Mouse (Mus musculus): ENCODE results near the gene Gm5447. TPM values are rescaled to one million over a fixed set of nuclear protein-coding genes. Genes with fewer than 3 reads are reported as not detected.

Gene Gm5447
- polyA plus RNA-seq, 1 experiment from 2014 or later = not detected

DNA sequence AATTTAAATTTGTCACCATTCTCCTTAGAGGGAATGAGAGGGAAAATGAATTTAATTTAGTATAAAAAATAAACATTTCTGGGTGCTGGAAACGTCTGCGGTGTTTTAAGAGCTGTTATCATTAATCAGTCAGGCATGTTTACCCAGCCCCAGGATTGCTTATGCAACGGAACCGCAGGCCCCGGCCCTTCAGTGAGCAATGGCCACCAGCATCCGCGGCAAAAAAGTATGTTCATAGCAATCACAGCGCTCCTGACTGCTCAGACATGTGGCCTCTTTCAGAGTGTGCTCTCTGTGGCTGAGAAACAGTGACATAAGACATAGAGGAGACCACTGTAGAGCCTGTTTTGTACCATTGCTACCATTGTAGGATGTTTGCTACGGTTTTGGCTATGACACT, 16.2 kb downstream of the Gm5447 start:
- no peaks in the 10 kb centered on the region; the same call in 1 of the 2 replicates for H3K27me3 ChIP-seq (ENCODE audit: control insufficient read depth, insufficient read depth, low read length)
- WGBS = 82% methylated on average over 9 of the region's 9 CpGs

GRCm38 (mm10) chr13:30993819-30994218, 19.8 kb downstream of the Gm5447 start:
- Histone ChIP-seq H3K9ac (ENCODE audit: low read depth, low read length) (no peak overlapping the region), H3K9me3 (ENCODE audit: control insufficient read depth, low read length) (no peaks in the 10 kb centered on the region), H3K4me3 (ENCODE audit: low read depth, low read length) (no peak overlapping the region), H3K4me2 (replicated peaks; ENCODE audit: low read depth, low read length) (no peak overlapping the region), H3K27me3 (ENCODE audit: control insufficient read depth, insufficient read depth, low read length) (no peaks in the 10 kb centered on the region), H3K27ac (ENCODE audit: low read depth, low read length) (no peak overlapping the region), H3K36me3 (ENCODE audit: control insufficient read depth, insufficient read depth, low read length) (no peaks in the 10 kb centered on the region), H3K4me1 (replicated peaks; ENCODE audit: control insufficient read depth, insufficient read depth, low read length) (no peaks in the 10 kb centered on the region)
- 35% methylated on average over 3 of the region's 3 CpGs for WGBS
- ATAC-seq (ENCODE audit: low FRiP score) = no peak
- peak; percentile 79 for DNase-seq (ENCODE audit: low spot score)

More for the DNA sequence above, 16.2 kb downstream of the Gm5447 start:
- Histone ChIP-seq H3K36me3 (ENCODE audit: control insufficient read depth, insufficient read depth, low read length) (no peaks in the 10 kb centered on the region), H3K4me3 (ENCODE audit: low read depth, low read length) (no peak overlapping the region), H3K4me1 (replicated peaks; ENCODE audit: control insufficient read depth, insufficient read depth, low read length) (no peaks in the 10 kb centered on the region), H3K4me2 (replicated peaks; ENCODE audit: low read depth, low read length) (no peak overlapping the region), H3K9ac (ENCODE audit: low read depth, low read length) (no peak overlapping the region), H3K9me3 (ENCODE audit: control insufficient read depth, low read length) (no peaks in the 10 kb centered on the region), H3K27ac (ENCODE audit: low read depth, low read length) (no peak overlapping the region)
- DNase-seq (ENCODE audit: low spot score) (no peak), ATAC-seq (ENCODE audit: low FRiP score) (no peak)

DNA sequence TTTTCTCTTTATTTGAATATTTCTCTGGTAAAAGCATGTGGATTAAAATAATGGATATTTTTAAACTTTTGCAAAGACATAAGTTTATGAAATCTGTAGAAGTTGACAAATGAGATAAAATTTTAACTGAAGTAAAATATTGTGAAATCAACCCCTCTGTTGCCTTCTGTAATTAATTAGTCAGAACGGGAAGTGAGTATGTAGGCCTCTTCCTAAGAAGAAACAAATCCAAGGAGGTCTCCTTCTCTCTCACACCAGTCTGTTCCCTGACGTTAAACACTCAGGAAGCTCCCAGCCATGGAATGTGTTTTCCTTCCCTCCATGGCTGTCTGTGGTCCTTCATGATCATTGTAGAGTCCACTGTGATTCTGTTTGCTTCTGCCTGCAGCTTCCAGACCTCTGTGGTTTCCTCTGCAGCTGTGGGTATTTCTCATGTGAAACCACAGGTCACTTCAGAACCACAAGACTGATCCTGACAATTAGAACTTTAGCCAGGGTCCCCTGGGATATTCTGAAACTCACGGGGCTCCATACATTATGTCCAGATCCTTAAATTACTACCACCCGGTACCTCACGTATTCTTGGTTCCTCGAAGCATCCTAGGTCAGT, 20.4 kb downstream of the Gm5447 start:
- Histone ChIP-seq H3K27me3 (ENCODE audit: control insufficient read depth, insufficient read depth, low read length) (no peaks in the 10 kb centered on the region), H3K9me3 (ENCODE audit: control insufficient read depth, low read length) (no peaks in the 10 kb centered on the region), H3K4me3 (ENCODE audit: low read depth, low read length) (no peak overlapping the region), H3K27ac (ENCODE audit: low read depth, low read length) (no peak overlapping the region), H3K4me2 (replicated peaks; ENCODE audit: low read depth, low read length) (no peak overlapping the region), H3K9ac (ENCODE audit: low read depth, low read length) (no peak overlapping the region), H3K36me3 (ENCODE audit: control insufficient read depth, insufficient read depth, low read length) (no peaks in the 10 kb centered on the region), H3K4me1 (replicated peaks; ENCODE audit: control insufficient read depth, insufficient read depth, low read length) (no peaks in the 10 kb centered on the region)
- DNase-seq (ENCODE audit: low spot score) (no peak), ATAC-seq (ENCODE audit: low FRiP score) (no peak)
- 74% methylated on average over 6 of the region's 6 CpGs for WGBS

GRCm38 (mm10) chr13:30997526-30998253, 23.7 kb downstream of the Gm5447 start:
- Histone ChIP-seq H3K4me3 (ENCODE audit: low read depth, low read length) (no peak overlapping the region), H3K4me1 (replicated peaks; ENCODE audit: control insufficient read depth, insufficient read depth, low read length) (no peaks in the 10 kb centered on the region), H3K36me3 (ENCODE audit: control insufficient read depth, insufficient read depth, low read length) (no peaks in the 10 kb centered on the region), H3K9me3 (ENCODE audit: control insufficient read depth, low read length) (no peaks in the 10 kb centered on the region), H3K27ac (ENCODE audit: low read depth, low read length) (no peak overlapping the region), H3K4me2 (replicated peaks; ENCODE audit: low read depth, low read length) (no peak overlapping the region), H3K27me3 (ENCODE audit: control insufficient read depth, insufficient read depth, low read length) (no peaks in the 10 kb centered on the region), H3K9ac (ENCODE audit: low read depth, low read length) (no peak overlapping the region)
- WGBS = 86% methylated on average over 8 of the region's 8 CpGs
- no peak for ATAC-seq (ENCODE audit: low FRiP score)
- no peak for DNase-seq (ENCODE audit: low spot score)

DNA sequence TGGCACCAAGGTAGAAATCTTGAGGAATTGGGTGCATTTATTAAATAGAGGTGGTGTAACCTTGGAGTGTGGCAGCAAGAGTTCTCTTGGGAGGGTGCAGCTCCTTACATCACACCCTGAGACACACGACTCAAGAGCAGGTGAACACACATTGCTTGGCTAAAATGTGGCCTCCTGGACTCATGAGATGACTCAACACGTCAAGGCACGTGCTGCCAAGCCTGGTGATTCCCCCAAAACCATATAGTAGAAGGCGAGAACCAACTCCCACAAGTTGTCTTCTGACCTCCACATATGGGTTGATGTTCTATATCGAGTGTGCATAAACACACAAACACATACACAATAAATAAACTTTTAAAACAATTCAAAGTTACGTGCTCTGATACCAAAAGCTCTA, 25.8 kb downstream of the Gm5447 start:
- DNase-seq (ENCODE audit: low spot score) = no peak
- no peaks in the 10 kb centered on the region for H3K4me1 ChIP-seq (replicated peaks; ENCODE audit: control insufficient read depth, insufficient read depth, low read length)

GRCm38 (mm10) chr13:31004458-31004857, 30.5 kb downstream of the Gm5447 start:
- 60% methylated on average over 12 of the region's 12 CpGs for WGBS
- H3K27ac ChIP-seq (ENCODE audit: low read depth, low read length) = no peak overlapping the region
- no peaks in the 10 kb centered on the region for H3K27me3 ChIP-seq (ENCODE audit: control insufficient read depth, insufficient read depth, low read length)
- no peaks in the 10 kb centered on the region for H3K4me1 ChIP-seq (replicated peaks; ENCODE audit: control insufficient read depth, insufficient read depth, low read length)
- no peak overlapping the region for H3K9ac ChIP-seq (ENCODE audit: low read depth, low read length)
- H3K9me3 ChIP-seq (ENCODE audit: control insufficient read depth, low read length) = no peaks in the 10 kb centered on the region
- H3K4me2 ChIP-seq (replicated peaks; ENCODE audit: low read depth, low read length) = no peak overlapping the region
- ATAC-seq (ENCODE audit: low FRiP score) (no peak), DNase-seq (ENCODE audit: low spot score) (no peak)
- H3K4me3 ChIP-seq (ENCODE audit: low read depth, low read length) = no peak overlapping the region
- H3K36me3 ChIP-seq (ENCODE audit: control insufficient read depth, insufficient read depth, low read length) = no peaks in the 10 kb centered on the region

More for the DNA sequence above, 25.8 kb downstream of the Gm5447 start:
- no peak overlapping the region for H3K4me3 ChIP-seq (ENCODE audit: low read depth, low read length)
- no peak overlapping the region for H3K9ac ChIP-seq (ENCODE audit: low read depth, low read length)
- WGBS = 89% methylated on average over 6 of the region's 6 CpGs
- H3K9me3 ChIP-seq (ENCODE audit: control insufficient read depth, low read length) = no peaks in the 10 kb centered on the region
- no peak for ATAC-seq (ENCODE audit: low FRiP score)
- no peaks in the 10 kb centered on the region for H3K27me3 ChIP-seq (ENCODE audit: control insufficient read depth, insufficient read depth, low read length)
- H3K4me2 ChIP-seq (replicated peaks; ENCODE audit: low read depth, low read length) = no peak overlapping the region
- H3K36me3 ChIP-seq (ENCODE audit: control insufficient read depth, insufficient read depth, low read length) = no peaks in the 10 kb centered on the region
- no peak overlapping the region for H3K27ac ChIP-seq (ENCODE audit: low read depth, low read length)

DNA sequence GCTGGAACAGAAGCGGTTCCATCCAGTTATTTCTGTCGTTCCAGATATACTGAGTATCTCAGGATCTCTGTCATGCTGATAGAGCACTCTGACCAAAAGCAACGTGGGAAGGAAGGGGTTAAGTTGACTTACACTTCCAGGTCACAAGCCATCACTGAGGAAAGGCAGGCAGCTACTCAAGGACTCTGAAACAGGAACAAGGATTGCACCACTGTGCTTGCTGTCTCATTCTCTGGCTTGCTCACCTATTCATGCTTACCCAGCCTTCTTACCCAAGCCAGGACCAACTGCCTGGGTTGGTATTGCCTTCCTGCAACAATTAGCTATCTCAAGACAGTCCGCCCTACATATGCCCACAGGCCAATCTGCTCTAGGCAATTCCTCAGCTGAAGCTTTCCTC, 31.0 kb downstream of the Gm5447 start:
- H3K27ac ChIP-seq (ENCODE audit: low read depth, low read length) = no peak overlapping the region
- ATAC-seq (ENCODE audit: low FRiP score) = no peak
- WGBS = 68% methylated on average over 4 of the region's 4 CpGs

GRCm38 (mm10) chr13:31017545-31017944, 43.5 kb downstream of the Gm5447 start:
- no peak overlapping the region for H3K4me3 ChIP-seq (ENCODE audit: low read depth, low read length)
- no peaks in the 10 kb centered on the region for H3K9me3 ChIP-seq (ENCODE audit: control insufficient read depth, low read length)
- H3K36me3 ChIP-seq (ENCODE audit: control insufficient read depth, insufficient read depth, low read length) = no peaks in the 10 kb centered on the region
- no peak overlapping the region for H3K27ac ChIP-seq (ENCODE audit: low read depth, low read length)
- no peaks in the 10 kb centered on the region for H3K4me1 ChIP-seq (replicated peaks; ENCODE audit: control insufficient read depth, insufficient read depth, low read length)
- ATAC-seq (ENCODE audit: low FRiP score) = no peak
- 91% methylated on average over 3 of the region's 3 CpGs for WGBS
- no peak overlapping the region for H3K4me2 ChIP-seq (replicated peaks; ENCODE audit: low read depth, low read length)
- H3K9ac ChIP-seq (ENCODE audit: low read depth, low read length) = no peak overlapping the region
- no peaks in the 10 kb centered on the region for H3K27me3 ChIP-seq (ENCODE audit: control insufficient read depth, insufficient read depth, low read length)
- no peak for DNase-seq (ENCODE audit: low spot score)

More for the DNA sequence above, 31.0 kb downstream of the Gm5447 start:
- Histone ChIP-seq H3K27me3 (ENCODE audit: control insufficient read depth, insufficient read depth, low read length) (no peaks in the 10 kb centered on the region), H3K4me1 (replicated peaks; ENCODE audit: control insufficient read depth, insufficient read depth, low read length) (no peaks in the 10 kb centered on the region), H3K9ac (ENCODE audit: low read depth, low read length) (no peak overlapping the region), H3K4me2 (replicated peaks; ENCODE audit: low read depth, low read length) (no peak overlapping the region), H3K36me3 (ENCODE audit: control insufficient read depth, insufficient read depth, low read length) (no peaks in the 10 kb centered on the region), H3K4me3 (ENCODE audit: low read depth, low read length) (no peak overlapping the region), H3K9me3 (ENCODE audit: control insufficient read depth, low read length) (no peaks in the 10 kb centered on the region)
- no peak for DNase-seq (ENCODE audit: low spot score)

DNA sequence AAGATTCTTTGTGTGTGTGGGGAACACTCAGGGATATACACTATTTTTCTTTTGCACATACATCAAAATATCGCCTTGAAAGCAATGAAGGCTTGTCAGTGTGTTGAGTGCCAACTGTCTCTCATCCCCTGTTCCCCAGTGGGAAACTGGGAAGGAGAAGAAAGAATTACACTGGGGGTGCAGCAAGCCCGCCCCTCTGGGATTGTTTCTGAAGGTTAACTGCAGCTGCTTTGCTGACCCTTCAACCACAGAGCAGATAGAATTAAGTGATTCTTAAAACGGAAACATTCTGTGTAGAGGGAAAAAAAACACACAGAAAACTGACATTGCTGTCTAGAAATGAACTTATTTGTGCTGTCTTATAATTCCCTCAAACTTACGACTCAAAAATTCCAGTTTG, 47.5 kb downstream of the Gm5447 start:
- no peak for DNase-seq (ENCODE audit: low spot score)
- H3K4me1 ChIP-seq (replicated peaks; ENCODE audit: control insufficient read depth, insufficient read depth, low read length) = no peaks in the 10 kb centered on the region
- H3K4me3 ChIP-seq (ENCODE audit: low read depth, low read length) = no peak overlapping the region
- H3K27ac ChIP-seq (ENCODE audit: low read depth, low read length) = no peak overlapping the region
- ATAC-seq (ENCODE audit: low FRiP score) = no peak
- no peaks in the 10 kb centered on the region for H3K36me3 ChIP-seq (ENCODE audit: control insufficient read depth, insufficient read depth, low read length)
- 54% methylated on average over 4 of the region's 4 CpGs for WGBS
- H3K9me3 ChIP-seq (ENCODE audit: control insufficient read depth, low read length) = no peaks in the 10 kb centered on the region
- H3K27me3 ChIP-seq (ENCODE audit: control insufficient read depth, insufficient read depth, low read length) = no peaks in the 10 kb centered on the region
- no peak overlapping the region for H3K4me2 ChIP-seq (replicated peaks; ENCODE audit: low read depth, low read length)
- H3K9ac ChIP-seq (ENCODE audit: low read depth, low read length) = no peak overlapping the region

All from hindbrain, embryonic 11.5 days (tissue).